Mouse (Mus musculus): Measurements from ENCODE around the gene Decr2. TPM values are rescaled to one million over a fixed set of nuclear protein-coding genes. Genes with fewer than 3 reads are reported as not detected.
A peak's percentile ranks its signal among the peaks of the same experiment; 100 is the strongest.
"Not testable (repeated sequence)": the region's sequence is repeated elsewhere in the genome, so short reads cannot be mapped to it uniquely, and the experiment has no call there.

Decr2 gene
- polyA plus RNA-seq, 1 experiment from 2014 or later: 51.5 TPM

DNA sequence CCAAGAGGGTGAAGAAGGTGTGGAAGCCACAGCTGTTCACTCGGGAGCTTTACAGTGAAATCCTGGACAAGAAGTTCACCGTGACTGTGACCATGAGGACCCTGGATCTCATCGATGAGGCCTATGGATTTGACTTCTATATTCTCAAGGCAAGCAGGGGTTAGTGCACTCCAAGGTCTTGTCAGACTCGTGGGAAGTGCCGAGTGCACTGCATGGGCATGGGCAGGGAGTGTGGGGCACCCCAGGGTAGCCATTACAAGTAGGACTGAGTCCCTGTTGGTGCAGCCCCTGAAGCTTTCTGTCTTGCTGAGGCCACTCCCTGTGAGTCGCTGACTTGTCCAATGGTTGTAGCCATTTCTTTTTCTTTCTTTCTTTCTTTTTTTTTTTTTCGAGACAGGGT lies 34.4 kb upstream of the Decr2 start:
- ATAC-seq: no peak
- Histone ChIP-seq H3K9ac (ENCODE audit: low read depth, low read length) (peak overlapping the region; percentile 89), H3K4me1 (ENCODE audit: control insufficient read depth, insufficient read depth, low read length) (peaks cover 15% of the 10 kb centered on the region), H3K4me2 (ENCODE audit: low read depth, low read length) (peak overlapping the region; percentile 80), H3K4me3 (ENCODE audit: low read length) (peak overlapping the region; percentile 91), H3K27me3 (replicated peaks; ENCODE audit: control insufficient read depth, insufficient read depth, low read length) (no peaks in the 10 kb centered on the region), H3K36me3 (ENCODE audit: control insufficient read depth, insufficient read depth, low read length) (peaks cover 10% of the 10 kb centered on the region), H3K9me3 (ENCODE audit: control insufficient read depth, low read length) (no peaks in the 10 kb centered on the region), H3K27ac (ENCODE audit: low read length) (no peak overlapping the region)
- WGBS: 80% methylated on average over 7 of the region's 7 CpGs

DNA sequence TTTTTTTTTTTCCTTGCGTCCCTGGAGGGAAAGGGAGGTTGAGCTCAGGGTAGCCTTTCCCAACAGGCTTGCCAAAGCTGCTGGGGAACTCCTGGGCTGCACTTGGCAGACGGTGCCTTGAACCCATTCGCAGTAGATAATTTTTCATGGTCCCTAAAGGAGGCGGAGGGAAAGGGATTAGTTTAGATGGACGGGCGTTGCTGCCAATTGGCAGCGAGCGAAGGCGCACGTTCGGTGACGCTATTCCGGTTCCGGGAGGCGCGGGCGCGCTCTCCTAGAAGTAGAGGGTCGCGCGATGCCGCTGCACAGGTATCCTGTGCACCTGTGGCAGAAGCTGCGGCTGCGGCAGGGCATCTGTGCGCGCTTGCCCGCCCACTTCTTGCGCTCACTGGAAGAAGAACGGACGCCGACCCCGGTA lies 33.1 kb upstream of the Decr2 start, which contains the start of gene Mrpl28:
Mrpl28 (plus strand) TSS at position 234 of the 418 bp plus-strand sequence.
- Histone ChIP-seq H3K9me3 (ENCODE audit: control insufficient read depth, low read length) (no peaks in the 10 kb centered on the region), H3K4me3 (ENCODE audit: low read length) (peak within 1 kb of the TSS; percentile 91), H3K36me3 (ENCODE audit: control insufficient read depth, insufficient read depth, low read length) (peaks cover 10% of the 10 kb centered on the region), H3K4me1 (ENCODE audit: control insufficient read depth, insufficient read depth, low read length) (peaks cover 15% of the 10 kb centered on the region), H3K4me2 (ENCODE audit: low read depth, low read length) (peak within 1 kb of the TSS; percentile 80), H3K9ac (ENCODE audit: low read depth, low read length) (peak within 1 kb of the TSS; percentile 89), H3K27me3 (replicated peaks; ENCODE audit: control insufficient read depth, insufficient read depth, low read length) (no peaks in the 10 kb centered on the region), H3K27ac (ENCODE audit: low read length) (peak within 1 kb of the TSS; percentile 61)
- peak; percentile 84 for ATAC-seq
- WGBS: under 1% methylated on average over 32 of the region's 32 CpGs

DNA sequence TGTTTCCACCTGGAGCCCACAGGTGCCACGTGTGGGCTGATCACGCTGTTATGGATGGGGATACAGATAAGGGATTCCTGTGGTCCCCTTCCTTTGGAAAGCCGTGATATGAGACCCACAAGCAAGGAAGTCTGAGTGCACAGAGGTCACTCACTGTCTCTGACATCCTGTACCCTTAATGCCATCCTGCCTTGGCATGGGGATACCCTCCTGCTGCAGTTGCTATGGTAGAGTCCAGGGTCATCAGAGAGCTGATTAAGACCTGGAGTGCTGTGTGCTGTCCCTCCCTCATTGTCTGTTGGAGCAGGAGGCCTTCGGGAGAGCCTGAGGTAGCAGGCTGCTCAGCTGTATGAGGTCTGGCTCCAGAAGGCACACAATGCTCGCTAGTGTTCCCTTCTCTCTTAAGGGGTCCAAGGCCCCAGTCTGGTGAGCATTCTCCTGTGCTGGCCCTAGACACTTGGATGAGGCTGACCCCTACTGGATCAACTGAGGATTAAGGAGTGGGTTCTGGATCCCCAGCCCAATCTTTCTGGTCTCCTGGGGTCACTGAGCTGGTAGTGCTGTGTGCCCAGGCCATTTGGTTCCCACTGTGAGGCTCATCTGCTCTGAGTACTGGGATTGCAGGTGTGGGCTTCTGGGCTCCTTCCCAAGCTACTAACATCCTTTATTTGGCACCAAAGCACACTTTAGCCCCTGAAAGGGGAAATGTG lies 32.4 kb upstream of the Decr2 start:
- Histone ChIP-seq H3K4me2 (ENCODE audit: low read depth, low read length) (no peak overlapping the region), H3K4me1 (ENCODE audit: control insufficient read depth, insufficient read depth, low read length) (peaks cover 15% of the 10 kb centered on the region), H3K27me3 (replicated peaks; ENCODE audit: control insufficient read depth, insufficient read depth, low read length) (no peaks in the 10 kb centered on the region), H3K4me3 (ENCODE audit: low read length) (no peak overlapping the region), H3K36me3 (ENCODE audit: control insufficient read depth, insufficient read depth, low read length) (peaks cover 10% of the 10 kb centered on the region), H3K27ac (ENCODE audit: low read length) (no peak overlapping the region), H3K9me3 (ENCODE audit: control insufficient read depth, low read length) (no peaks in the 10 kb centered on the region), H3K9ac (ENCODE audit: low read depth, low read length) (no peak overlapping the region)
- WGBS: 62% methylated on average over 5 of the region's 5 CpGs
- ATAC-seq: no peak

DNA sequence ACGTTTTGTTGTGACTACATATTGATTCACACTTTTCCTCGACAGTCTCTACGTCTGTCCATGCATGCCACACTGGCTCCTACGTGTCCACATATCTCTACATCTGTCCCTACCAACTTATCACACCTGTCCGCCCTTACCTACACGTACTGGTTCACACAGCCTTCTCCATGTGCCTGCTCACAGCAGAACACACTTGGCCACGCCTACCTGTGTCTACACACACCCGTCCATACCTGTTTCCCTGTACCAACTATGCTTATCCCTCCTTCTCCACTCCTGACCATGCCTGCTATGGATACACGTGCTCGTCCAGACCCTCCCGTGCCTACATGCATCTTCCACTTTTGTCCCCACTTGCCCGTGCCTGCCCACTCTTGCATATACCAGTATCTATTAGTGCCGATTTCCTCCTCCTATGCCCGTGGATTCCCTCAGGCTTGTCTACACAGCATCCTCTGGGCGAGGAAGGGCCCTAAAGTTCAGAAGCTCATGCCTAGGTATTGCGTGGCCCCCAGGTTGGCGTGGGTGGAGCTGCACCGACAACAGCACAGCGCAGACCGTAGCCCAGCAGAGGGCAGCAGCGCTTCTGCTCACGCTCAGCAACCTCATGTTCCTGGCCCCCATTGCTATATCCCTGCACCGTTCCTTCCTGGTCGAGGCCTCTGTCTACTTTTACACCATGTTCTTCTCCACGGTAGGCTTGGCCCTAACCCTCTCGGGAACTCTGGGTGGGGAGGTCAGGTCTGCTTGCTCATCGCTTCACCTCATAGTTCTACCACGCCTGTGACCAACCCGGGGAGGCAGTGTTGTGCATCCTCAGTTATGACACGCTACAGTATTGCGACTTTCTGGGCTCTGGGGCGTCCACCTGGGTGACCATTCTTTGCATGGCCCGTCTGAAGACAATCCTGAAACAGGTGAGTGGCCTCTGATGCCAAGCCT lies 29.9 kb upstream of the Decr2 start:
- no peak overlapping the region for H3K4me3 ChIP-seq (ENCODE audit: low read length)
- no peak overlapping the region for H3K4me2 ChIP-seq (ENCODE audit: low read depth, low read length)
- peak overlapping the region; percentile 30; the same call in 1 of the 2 replicates for H3K9ac ChIP-seq (ENCODE audit: low read depth, low read length)
- WGBS: 43% methylated on average over 33 of the region's 33 CpGs
- no peaks in the 10 kb centered on the region for H3K36me3 ChIP-seq (ENCODE audit: control insufficient read depth, insufficient read depth, low read length)
- H3K9me3 ChIP-seq (ENCODE audit: control insufficient read depth, low read length): no peaks in the 10 kb centered on the region
- no peak overlapping the region for H3K27ac ChIP-seq (ENCODE audit: low read length)
- peaks cover 8% of the 10 kb centered on the region for H3K27me3 ChIP-seq (replicated peaks; ENCODE audit: control insufficient read depth, insufficient read depth, low read length)
- peaks cover 15% of the 10 kb centered on the region for H3K4me1 ChIP-seq (ENCODE audit: control insufficient read depth, insufficient read depth, low read length)
- ATAC-seq: peak; percentile 57; the same call in 1 of the 2 replicates

DNA sequence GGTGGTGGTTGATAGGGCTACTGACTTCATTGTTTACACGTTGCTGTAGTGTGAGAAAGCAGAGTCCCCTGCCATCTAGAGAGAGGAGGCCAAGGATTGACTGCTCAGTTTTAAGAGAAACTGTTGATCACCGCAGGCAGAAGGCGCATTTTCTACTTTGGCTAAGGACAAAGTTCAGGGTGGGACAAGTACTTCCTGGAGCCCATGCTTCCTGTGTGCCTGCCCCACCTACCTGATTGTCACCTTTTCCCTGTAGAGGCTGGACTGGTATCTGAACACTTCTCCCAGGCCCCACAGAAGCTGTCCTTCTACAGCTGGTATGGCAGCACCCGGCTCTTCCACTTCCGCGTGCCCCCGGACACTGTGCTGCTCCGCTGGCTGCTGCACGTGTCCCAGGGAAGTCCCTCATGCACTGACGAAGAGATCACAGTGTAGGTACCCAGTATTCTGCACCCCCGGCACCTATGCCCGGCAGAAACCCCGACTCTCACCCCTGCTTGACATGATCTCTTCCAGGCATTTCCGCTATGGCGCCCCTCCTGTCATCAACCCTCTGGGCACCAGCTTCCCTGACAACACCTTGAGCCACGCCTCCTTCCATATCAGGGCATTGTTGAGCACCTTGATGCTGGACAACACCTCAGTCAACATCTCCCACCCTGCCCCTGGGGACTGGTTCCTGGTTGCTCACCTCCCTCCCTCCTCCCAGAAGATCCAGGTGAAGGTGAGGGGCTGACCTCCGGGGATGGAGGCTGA lies 26.5 kb upstream of the Decr2 start:
- peaks cover 33% of the 10 kb centered on the region for H3K27me3 ChIP-seq (replicated peaks; ENCODE audit: control insufficient read depth, insufficient read depth, low read length)
- whole genome bisulfite sequencing: 71% methylated on average over 17 of the region's 17 CpGs
- no peak overlapping the region for H3K4me3 ChIP-seq (ENCODE audit: low read length)
- H3K9ac ChIP-seq (ENCODE audit: low read depth, low read length): no peak overlapping the region
- H3K4me2 ChIP-seq (ENCODE audit: low read depth, low read length): peak overlapping the region; percentile 22; the same call in 1 of the 2 replicates
- H3K9me3 ChIP-seq (ENCODE audit: control insufficient read depth, low read length): no peaks in the 10 kb centered on the region
- ATAC-seq: peak; percentile 65
- peaks cover 10% of the 10 kb centered on the region for H3K4me1 ChIP-seq (ENCODE audit: control insufficient read depth, insufficient read depth, low read length)
- no peaks in the 10 kb centered on the region for H3K36me3 ChIP-seq (ENCODE audit: control insufficient read depth, insufficient read depth, low read length)
- peak overlapping the region; percentile 88 for H3K27ac ChIP-seq (ENCODE audit: low read length)

DNA sequence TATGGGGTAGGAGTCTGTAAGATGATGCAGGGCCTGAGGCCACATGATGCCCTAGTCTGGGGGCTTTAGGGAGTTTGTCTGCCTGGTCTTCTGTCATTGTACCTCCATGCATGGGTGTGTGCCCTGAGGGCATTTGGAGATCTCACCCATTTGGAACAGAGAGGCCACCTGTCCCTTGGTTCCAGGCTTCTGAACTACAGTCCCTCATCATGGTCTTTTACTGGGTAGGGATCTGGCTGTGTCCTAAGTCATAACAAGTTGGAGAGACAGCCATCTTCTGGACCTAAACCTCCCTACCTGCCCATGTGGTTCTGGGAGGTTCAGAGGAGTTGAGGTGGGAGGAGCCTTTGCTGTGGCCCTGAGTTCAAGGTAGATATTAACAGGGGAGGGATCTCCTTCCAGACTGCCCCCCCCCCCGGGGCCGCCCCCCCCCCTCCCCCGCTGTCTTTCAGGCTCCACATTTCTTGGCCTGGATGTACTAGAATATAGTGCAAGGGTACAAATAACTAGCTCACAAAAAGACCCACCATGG lies 25.9 kb upstream of the Decr2 start:
- Histone ChIP-seq H3K9me3 (ENCODE audit: control insufficient read depth, low read length) (no peaks in the 10 kb centered on the region), H3K4me2 (ENCODE audit: low read depth, low read length) (peak overlapping the region; percentile 22), H3K9ac (ENCODE audit: low read depth, low read length) (no peak overlapping the region), H3K4me3 (ENCODE audit: low read length) (no peak overlapping the region), H3K27me3 (replicated peaks; ENCODE audit: control insufficient read depth, insufficient read depth, low read length) (peaks cover 34% of the 10 kb centered on the region), H3K36me3 (ENCODE audit: control insufficient read depth, insufficient read depth, low read length) (no peaks in the 10 kb centered on the region), H3K4me1 (ENCODE audit: control insufficient read depth, insufficient read depth, low read length) (peaks cover 10% of the 10 kb centered on the region), H3K27ac (ENCODE audit: low read length) (peak overlapping the region; percentile 88)
- ATAC-seq: peak; percentile 19; the same call in 1 of the 2 replicates
- WGBS: 62% methylated on average over 3 of the region's 3 CpGs

DNA sequence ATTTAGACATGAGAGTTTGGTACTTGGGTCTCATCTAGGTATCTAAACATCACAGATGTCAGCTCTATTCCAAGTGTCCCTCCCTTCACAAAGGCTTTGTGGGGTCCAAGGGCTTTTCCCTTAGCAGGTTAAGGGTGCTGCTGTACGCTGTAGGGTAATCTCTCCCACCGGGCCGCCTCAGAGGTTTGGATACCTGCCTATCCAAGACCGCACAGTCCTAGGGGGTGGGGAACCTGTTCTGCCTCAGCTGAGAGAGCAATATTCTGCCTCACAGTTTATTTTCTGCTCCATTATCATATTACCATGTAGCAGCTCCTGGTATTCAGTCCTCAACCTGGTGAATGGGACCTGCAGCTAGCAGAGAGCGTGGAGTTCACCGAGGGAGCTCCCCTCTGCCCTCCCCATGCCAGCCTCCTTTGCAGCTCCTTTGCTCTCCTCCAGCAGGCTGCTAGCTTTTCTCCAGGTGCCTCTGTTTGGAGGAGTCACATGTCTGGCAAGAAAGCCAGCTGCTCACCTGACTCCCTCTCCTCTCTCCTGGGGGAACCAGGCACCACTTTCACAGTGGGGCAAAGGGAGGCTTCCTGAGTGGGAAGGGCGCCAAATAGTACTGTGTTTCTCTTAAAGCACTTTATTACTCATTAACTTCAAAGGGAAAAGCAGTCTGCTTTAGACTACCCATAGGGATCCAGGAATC lies 25.2 kb upstream of the Decr2 start:
- Histone ChIP-seq H3K9me3 (ENCODE audit: control insufficient read depth, low read length) (no peaks in the 10 kb centered on the region), H3K27ac (ENCODE audit: low read length) (peak overlapping the region; percentile 88), H3K4me2 (ENCODE audit: low read depth, low read length) (0 out of 2 replicates have a peak overlapping the region, but pooled peaks have one; percentile 11), H3K36me3 (ENCODE audit: control insufficient read depth, insufficient read depth, low read length) (no peaks in the 10 kb centered on the region), H3K9ac (ENCODE audit: low read depth, low read length) (no peak overlapping the region), H3K4me1 (ENCODE audit: control insufficient read depth, insufficient read depth, low read length) (peaks cover 10% of the 10 kb centered on the region), H3K27me3 (replicated peaks; ENCODE audit: control insufficient read depth, insufficient read depth, low read length) (peaks cover 39% of the 10 kb centered on the region), H3K4me3 (ENCODE audit: low read length) (no peak overlapping the region)
- 72% methylated on average over 7 of the region's 7 CpGs for WGBS
- peak; percentile 22 for ATAC-seq

DNA sequence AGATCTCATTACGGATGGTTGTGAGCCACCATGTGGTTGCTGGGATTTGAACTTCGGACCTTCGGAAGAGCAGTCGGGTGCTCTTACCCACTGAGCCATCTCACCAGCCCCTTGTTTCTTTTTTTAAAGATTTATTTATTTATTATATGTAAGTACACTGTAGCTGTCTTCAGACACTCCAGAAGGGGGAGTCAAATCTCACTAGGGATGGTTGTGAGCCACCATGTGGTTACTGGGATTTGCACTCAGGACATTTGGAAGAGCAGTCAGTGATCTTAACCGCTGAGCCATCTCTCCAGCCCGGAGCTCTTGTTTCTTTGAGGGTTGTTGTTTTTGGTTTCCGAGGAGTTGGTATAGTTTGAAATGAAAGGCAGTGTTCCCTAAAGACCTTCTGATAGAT lies 24.3 kb upstream of the Decr2 start:
- H3K4me1 ChIP-seq (ENCODE audit: control insufficient read depth, insufficient read depth, low read length); H3K27ac ChIP-seq (ENCODE audit: low read length); H3K9me3 ChIP-seq (ENCODE audit: control insufficient read depth, low read length); H3K36me3 ChIP-seq (ENCODE audit: control insufficient read depth, insufficient read depth, low read length); H3K4me3 ChIP-seq (ENCODE audit: low read length); H3K9ac ChIP-seq (ENCODE audit: low read depth, low read length); ATAC-seq: not testable (repeated sequence)
- WGBS: 69% methylated on average over 7 of the region's 7 CpGs
- peaks cover 39% of the 10 kb centered on the region for H3K27me3 ChIP-seq (replicated peaks; ENCODE audit: control insufficient read depth, insufficient read depth, low read length)
- 0 out of 2 replicates have a peak overlapping the region, but pooled peaks have one; percentile 87 for H3K4me2 ChIP-seq (ENCODE audit: low read depth, low read length)

All from intestine, embryonic 16.5 days (tissue).